ENCODE assay signal across 12 mouse cellular contexts in the genomic region with DNA sequence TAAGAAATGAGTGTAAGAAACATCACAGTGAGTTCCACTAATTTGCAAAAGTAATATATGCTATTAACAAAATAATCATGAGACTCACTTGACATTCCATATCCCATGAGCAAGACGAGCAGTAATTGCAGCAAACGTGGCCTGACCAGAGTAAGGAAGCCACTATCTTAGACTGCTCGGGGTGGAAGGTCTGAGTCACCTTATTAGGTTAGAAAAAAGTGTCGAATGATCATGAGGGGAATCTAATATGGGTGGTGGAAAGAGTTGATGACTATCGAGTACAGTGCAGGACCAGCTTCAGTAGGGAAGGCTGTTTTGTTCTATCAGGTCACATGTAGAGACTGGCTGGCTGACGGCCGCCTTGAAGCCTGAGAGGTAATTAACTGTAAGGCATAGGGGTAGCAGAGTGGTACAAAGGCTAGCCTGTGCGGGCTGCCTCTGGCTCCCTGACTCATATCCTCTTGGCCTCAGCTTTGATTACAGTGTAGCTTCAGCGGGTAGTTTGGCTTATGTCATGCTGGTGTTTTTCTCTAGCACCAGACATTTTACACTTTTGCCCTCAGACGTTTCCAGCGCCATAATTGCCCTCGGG.
DNase-seq lines count a peak whose midpoint lies in the region; ATAC-seq lines count a peak whose summit lies in the region.
"Had no signal": no experiment of that assay in that cellular context is flagged by ENCODE, and none has a peak within 500 bp of the region (broad histone marks: within the 10 kb centered on the region; RNA-seq: fewer than 3 reads in every experiment).

No protein-coding gene starts in this region.

- no peak overlapping the region for H3K4me3 ChIP-seq in heart, embryonic 12.5 days
- H3K4me3 ChIP-seq in intestine, embryonic 15.5 days (replicated peaks) = no peak overlapping the region
- no peak overlapping the region for H3K4me3 ChIP-seq in forebrain, embryonic 11.5 days (ENCODE audit: low read depth, low read length)
- H3K4me3 ChIP-seq in hindbrain, embryonic 16.5 days (ENCODE audit: low read length) = no peak overlapping the region
- H3K4me3 ChIP-seq: myocyte had no signal

- H3K9me3 ChIP-seq in heart, embryonic 12.5 days (replicated peaks) = no peaks in the 10 kb centered on the region
- H3K9me3 ChIP-seq in intestine, embryonic 15.5 days = no peaks in the 10 kb centered on the region
- H3K9me3 ChIP-seq in forebrain, embryonic 11.5 days (ENCODE audit: control insufficient read depth, low read length) = no peaks in the 10 kb centered on the region
- no peaks in the 10 kb centered on the region for H3K9me3 ChIP-seq in hindbrain, embryonic 16.5 days (ENCODE audit: control insufficient read depth, low read length)

- intact Hi-C loops in heart, postnatal 36 days (cut with DNase I) = no loop called here

- no peaks in the 10 kb centered on the region for H3K4me1 ChIP-seq in heart, embryonic 12.5 days (replicated peaks)
- H3K4me1 ChIP-seq in intestine, embryonic 15.5 days (replicated peaks) = 0 out of 2 replicates have a peak, but pooled peaks cover 3% of the 10 kb centered on the region
- H3K4me1 ChIP-seq in forebrain, embryonic 11.5 days (replicated peaks; ENCODE audit: control insufficient read depth, insufficient read depth, low read length) = no peaks in the 10 kb centered on the region
- no peaks in the 10 kb centered on the region for H3K4me1 ChIP-seq in hindbrain, embryonic 16.5 days (ENCODE audit: control insufficient read depth, insufficient read depth, low read depth, low read length)

- H3K9ac ChIP-seq in heart, embryonic 12.5 days = no peak overlapping the region
- H3K9ac ChIP-seq in intestine, embryonic 15.5 days = no peak overlapping the region
- H3K9ac ChIP-seq in forebrain, embryonic 11.5 days (ENCODE audit: low read length) = no peak overlapping the region
- no peak overlapping the region for H3K9ac ChIP-seq in hindbrain, embryonic 16.5 days (ENCODE audit: low read depth, low read length)
- H3K9ac ChIP-seq: forebrain, postnatal 0 days; liver, postnatal 0 days had no signal

- no peaks in the 10 kb centered on the region for H3K36me3 ChIP-seq in heart, embryonic 12.5 days
- H3K36me3 ChIP-seq in intestine, embryonic 15.5 days = no peaks in the 10 kb centered on the region
- H3K36me3 ChIP-seq in forebrain, embryonic 11.5 days (ENCODE audit: control insufficient read depth, insufficient read depth, low read length) = no peaks in the 10 kb centered on the region
- H3K36me3 ChIP-seq in hindbrain, embryonic 16.5 days (ENCODE audit: control insufficient read depth, insufficient read depth, low read length) = no peaks in the 10 kb centered on the region

- no peak for DNase-seq in heart, postnatal 36 days
- DNase-seq in 416B (ENCODE audit: low read depth) = peak; percentile 95
- DNase-seq in cerebellum, adult 18-20 months = no peak
- DNase-seq in forebrain, embryonic 11.5 days (ENCODE audit: low spot score) = no peak
- DNase-seq: forebrain, postnatal 0 days; kidney, adult 8-10 months; liver, postnatal 0 days had no signal

- no peaks in the 10 kb centered on the region for H3K27me3 ChIP-seq in heart, embryonic 12.5 days (replicated peaks)
- no peaks in the 10 kb centered on the region for H3K27me3 ChIP-seq in intestine, embryonic 15.5 days (replicated peaks)
- no peaks in the 10 kb centered on the region for H3K27me3 ChIP-seq in forebrain, embryonic 11.5 days (ENCODE audit: control insufficient read depth, insufficient read depth, low read length)
- H3K27me3 ChIP-seq in hindbrain, embryonic 16.5 days (replicated peaks; ENCODE audit: control insufficient read depth, insufficient read depth, low read length) = no peaks in the 10 kb centered on the region

- 0 out of 2 replicates have a peak overlapping the region, but pooled peaks have one; percentile 33 for H3K27ac ChIP-seq in heart, embryonic 12.5 days (ENCODE audit: poor library complexity, severe bottlenecking)
- no peak overlapping the region for H3K27ac ChIP-seq in intestine, embryonic 15.5 days
- H3K27ac ChIP-seq in forebrain, embryonic 11.5 days (ENCODE audit: low read depth, low read length) = no peak overlapping the region
- no peak overlapping the region for H3K27ac ChIP-seq in hindbrain, embryonic 16.5 days (ENCODE audit: low read depth, low read length)

- ATAC-seq in heart, embryonic 12.5 days (ENCODE audit: insufficient number of reproducible peaks, low FRiP score) = peak; percentile 83
- ATAC-seq in activated CD4-positive, CD25-positive, alpha-beta regulatory T cell, adult 4 months = peak; percentile 76
- ATAC-seq in intestine, embryonic 15.5 days = peak; percentile 39; the same call in 1 of the 2 replicates
- ATAC-seq in forebrain, embryonic 11.5 days (replicated peaks; ENCODE audit: low FRiP score) = no peak
- ATAC-seq in hindbrain, embryonic 16.5 days = no peak
- ATAC-seq: forebrain, postnatal 0 days; liver, postnatal 0 days had no signal

- H3K4me2 ChIP-seq in heart, embryonic 12.5 days = no peak overlapping the region
- H3K4me2 ChIP-seq in intestine, embryonic 15.5 days (replicated peaks) = no peak overlapping the region
- no peak overlapping the region for H3K4me2 ChIP-seq in forebrain, embryonic 11.5 days (ENCODE audit: low read depth, low read length, severe bottlenecking)
- no peak overlapping the region for H3K4me2 ChIP-seq in hindbrain, embryonic 16.5 days (ENCODE audit: low read length)

- 50% methylated on average over 12 of the region's 12 CpGs for WGBS in heart, embryonic 12.5 days
- WGBS in intestine, embryonic 15.5 days = 65% methylated on average over 12 of the region's 12 CpGs
- WGBS in forebrain, embryonic 11.5 days = 81% methylated on average over 12 of the region's 12 CpGs
- WGBS in hindbrain, embryonic 16.5 days = 84% methylated on average over 12 of the region's 12 CpGs

Comparison
In these comparisons a context has a peak if more than half of its experiments do, and no peak if none do; other contexts are left out.
1. ATAC-seq: peak in heart, embryonic 12.5 days (single experiment), activated CD4-positive, CD25-positive, alpha-beta regulatory T cell, adult 4 months (single experiment) and intestine, embryonic 15.5 days (single experiment); none in forebrain, embryonic 11.5 days (single experiment) and hindbrain, embryonic 16.5 days (single experiment).